Mouse (Mus musculus) olfactory bulb, adult 2 months (tissue): ENCODE results near the gene Tnfrsf22.
"Not testable (repeated sequence)": the region's sequence is repeated elsewhere in the genome, so short reads cannot be mapped to it uniquely, and the experiment has no call there.

Experiments used
- CTCF ChIP-seq: fragments of 200-500 bp; IDR thresholded peaks from 2 replicates; pipeline ENCODE4 v1.5.1; 2012; ENCODE audit warnings: low read depth, mild to moderate bottlenecking, low read length, moderate library complexity; ENCODE audit not compliant: insufficient read depth
- POLR2A ChIP-seq: fragments of 200-500 bp; IDR thresholded peaks from 2 replicates; pipeline ENCODE4 v1.6.1; 2012; ENCODE audit warnings: mild to moderate bottlenecking, low read depth, low read length, moderate library complexity; ENCODE audit not compliant: insufficient read depth

DNA sequence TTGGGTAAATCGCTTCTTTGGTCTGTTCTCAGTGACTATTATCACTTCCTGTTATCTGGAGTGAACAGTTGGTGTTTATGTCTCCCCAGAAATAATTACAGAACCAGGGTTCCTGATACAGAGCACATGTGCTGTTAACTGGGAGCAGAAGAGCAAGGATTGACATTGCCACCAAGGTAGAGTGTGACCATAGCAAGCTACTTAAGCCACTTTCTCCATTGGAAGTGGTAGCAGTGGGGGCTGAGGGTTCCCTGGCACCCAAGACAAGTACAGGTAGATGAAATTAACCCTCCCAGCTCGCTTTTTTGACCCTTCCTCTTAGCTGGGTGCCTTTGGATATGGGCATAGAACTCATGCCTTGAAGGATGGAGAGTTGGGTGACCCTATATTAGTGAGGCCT is 31.4 kb upstream of the Tnfrsf22 start:
- TF ChIP-seq POLR2A, CTCF: not testable (repeated sequence)
